Mouse (Mus musculus): Measurements from ENCODE around the gene Pnma3.
"Not testable (repeated sequence)": the region's sequence is repeated elsewhere in the genome, so short reads cannot be mapped to it uniquely, and the experiment has no call there.

The Pnma3 gene

DNA sequence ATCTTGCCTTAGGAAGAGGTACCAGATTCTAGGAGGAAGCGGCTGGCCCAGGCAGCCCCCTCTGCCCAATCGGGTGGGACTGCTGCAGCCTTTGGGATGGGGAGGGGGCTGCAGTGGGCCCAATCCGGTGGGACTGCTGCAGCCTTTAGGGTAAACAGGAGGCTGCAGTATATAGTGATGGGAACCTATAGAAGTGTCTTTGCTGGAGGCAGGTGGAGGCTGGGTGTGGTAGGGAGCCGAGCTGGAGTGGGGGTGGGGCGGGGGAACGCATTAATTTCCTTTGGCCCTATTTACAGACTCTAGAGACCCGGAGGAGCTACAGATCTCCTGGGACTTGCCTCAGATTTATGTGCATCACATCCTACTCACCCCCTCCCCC lies at the start of gene Pnma3:
Gene Pnma3 (plus strand): TSS at position 373 of the 379 bp plus-strand sequence.
- no peak for DNase-seq (ENCODE audit: low read depth, low spot score)

GRCm38 (mm10) chrX:73037003-73037402 lies 27.6 kb upstream of the Pnma3 start, which contains the start of gene Pnma5:
Gene Pnma5, minus strand, starts transcription at chrX:73037103.
- no peak for DNase-seq (ENCODE audit: low read depth, low spot score)

DNA sequence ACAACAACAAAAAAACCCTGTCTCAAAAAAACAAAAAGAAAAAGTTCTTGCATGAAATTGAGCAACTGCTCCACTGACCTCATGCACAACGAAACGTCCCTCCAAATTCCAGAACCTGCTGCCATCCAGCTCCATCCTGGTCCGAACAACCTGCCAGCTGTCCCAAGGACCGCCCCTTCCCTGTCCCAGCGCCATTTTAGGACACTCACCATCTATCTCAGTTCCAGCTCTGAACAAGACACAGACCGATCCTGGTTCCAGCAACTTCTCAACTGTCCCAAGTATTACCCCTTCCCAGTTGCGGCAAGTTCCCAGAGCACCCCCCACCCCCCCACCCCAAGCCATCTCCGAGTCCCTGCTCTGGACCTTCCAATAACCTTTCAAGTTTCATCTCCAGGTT lies 25.8 kb upstream of the Pnma3 start:
- no peak for DNase-seq (ENCODE audit: low read depth, low spot score)

- no peak for DNase-seq (ENCODE audit: low read depth, low spot score)
Measured at GRCm38 (mm10) chrX:73039666-73040065, 24.9 kb upstream of the Pnma3 start.

DNA sequence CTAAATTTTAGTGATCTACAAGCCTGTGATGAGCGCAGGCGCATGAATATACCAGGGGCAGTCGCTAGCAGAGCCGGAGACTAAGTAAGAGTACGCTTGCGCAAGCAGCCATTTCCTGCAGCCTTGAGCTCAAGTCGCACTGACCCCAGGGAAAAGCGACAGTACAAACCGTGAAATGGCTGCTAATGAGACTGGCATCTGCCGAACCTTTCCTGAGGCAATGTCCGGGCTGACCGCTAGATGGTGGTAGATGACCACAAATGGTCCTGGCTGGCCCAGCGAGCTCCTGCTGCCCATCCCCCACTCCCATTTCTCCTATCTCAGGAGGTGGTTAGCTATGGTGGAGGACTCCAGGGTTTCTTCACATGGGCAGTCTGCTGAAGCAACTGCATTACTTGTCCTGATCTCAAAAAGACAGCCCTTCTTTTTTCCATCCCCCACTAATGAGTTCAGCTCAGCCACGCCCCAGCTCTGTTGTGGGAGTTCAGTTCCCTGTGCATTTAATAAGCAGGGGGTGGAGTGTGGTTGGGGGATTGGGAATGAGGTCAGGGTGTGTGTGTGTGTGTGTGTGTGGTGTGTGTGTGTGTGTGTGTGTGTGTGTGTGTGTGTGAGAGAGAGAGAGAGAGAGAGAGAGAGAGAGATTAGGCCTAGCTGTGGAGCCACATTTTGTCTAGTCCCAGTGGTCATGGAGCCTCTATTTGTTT lies 10.6 kb upstream of the Pnma3 start:
- peak; percentile 76 for DNase-seq (ENCODE audit: low read depth, low spot score)

DNA sequence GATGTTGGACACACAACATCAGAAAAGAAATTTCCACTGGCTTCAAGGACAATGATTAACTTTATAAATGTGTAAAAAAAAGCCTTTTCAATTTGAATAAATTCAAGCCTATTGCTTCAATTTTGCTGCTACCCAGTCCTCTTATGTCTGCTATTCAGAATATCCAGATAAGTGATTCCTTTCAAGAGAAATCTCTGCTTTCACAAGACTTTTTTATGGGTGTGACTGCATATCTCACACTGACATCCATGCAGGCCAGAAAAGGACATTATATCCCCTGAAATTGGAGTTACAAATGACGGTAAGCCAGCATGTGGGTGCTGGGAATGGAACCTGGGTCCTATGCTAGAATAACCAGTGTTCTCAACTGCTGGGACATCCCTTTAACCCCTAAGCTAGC lies 3.1 kb upstream of the Pnma3 start:
- no peak for DNase-seq (ENCODE audit: low read depth, low spot score)

GRCm38 (mm10) chrX:73062323-73062722 lies 2.3 kb upstream of the Pnma3 start:
- no peak for DNase-seq (ENCODE audit: low read depth, low spot score)

DNA sequence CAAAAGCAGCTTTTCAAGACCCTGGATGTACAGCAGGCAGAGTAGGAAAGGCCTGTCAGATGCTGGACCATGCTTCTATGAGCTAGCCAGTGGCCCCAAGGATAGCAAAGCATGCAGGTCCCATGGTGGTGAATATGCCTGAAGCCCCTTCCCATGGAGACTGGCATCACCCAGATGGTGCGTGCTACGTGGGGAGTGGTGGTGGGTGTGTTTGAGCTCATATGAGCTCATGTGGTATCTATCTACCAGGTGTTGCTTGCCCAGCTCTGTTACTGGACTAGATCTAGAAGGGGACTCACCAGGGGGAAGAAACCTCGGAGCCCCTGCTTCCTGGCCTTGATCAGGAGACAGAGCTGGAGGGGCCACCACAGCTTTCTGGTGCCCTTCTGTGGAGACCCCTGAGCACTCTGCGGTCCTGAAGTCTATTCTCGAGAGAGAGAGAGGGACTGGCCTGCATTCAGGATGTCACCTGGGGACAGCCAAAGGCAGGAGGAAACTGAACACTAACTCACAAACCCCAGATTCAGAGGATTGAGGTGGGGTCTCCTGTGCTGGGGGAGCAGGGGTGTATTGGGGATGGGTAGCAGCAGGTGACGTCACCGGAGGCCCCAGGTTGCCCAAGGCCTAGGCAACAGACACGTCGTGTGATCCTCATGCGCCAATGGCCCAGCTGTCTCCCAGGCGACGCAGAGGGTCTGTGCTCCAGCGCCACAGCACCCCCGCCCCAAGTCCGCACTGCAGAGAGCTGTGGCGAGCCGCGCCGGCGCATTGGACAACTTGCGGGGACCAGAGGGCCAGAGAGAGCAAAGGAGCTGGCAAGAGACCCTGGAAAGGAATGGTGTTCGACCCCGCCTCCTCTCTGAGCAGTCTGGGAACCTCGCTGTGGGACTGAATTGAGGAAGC lies 824 bp upstream of the Pnma3 start:
- DNase-seq (ENCODE audit: low read depth, low spot score), result peak; percentile 30

DNA sequence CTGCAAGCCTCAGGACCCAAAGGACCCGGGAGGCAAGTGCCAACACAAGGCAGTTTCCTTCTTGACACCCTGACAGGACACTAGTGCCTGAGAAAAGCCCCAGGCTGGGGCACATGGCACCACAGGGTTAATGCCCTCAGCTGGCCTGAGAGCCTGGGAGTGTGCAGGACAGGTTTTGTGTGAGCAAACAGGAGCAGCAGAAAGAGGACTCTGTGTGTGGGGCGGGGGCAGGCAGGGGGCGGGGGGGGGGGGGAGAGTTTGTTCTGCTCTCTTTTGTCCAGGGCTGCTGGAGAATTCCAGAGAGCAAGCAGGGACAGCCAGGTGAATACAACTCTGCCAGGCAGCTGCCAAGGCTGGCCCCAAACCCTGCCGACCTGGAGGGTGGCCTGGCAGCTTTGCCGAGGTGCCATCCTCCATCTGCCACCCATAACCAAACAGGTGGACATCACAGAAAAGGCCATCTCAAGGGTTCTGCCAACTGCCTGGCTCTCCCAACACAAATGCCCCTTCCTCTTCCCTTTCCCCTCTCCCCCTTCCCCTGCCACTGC lies 2.3 kb downstream of the Pnma3 start:
- DNase-seq (ENCODE audit: low read depth, low spot score), result not testable (repeated sequence)

- DNase-seq (ENCODE audit: low read depth, low spot score), result not testable (repeated sequence)
Measured at GRCm38 (mm10) chrX:73082267-73083055, 17.9 kb downstream of the Pnma3 start, which contains the start of gene Xlr4a. Gene Xlr4a, minus strand, starts transcription at chrX:73082478.

DNA sequence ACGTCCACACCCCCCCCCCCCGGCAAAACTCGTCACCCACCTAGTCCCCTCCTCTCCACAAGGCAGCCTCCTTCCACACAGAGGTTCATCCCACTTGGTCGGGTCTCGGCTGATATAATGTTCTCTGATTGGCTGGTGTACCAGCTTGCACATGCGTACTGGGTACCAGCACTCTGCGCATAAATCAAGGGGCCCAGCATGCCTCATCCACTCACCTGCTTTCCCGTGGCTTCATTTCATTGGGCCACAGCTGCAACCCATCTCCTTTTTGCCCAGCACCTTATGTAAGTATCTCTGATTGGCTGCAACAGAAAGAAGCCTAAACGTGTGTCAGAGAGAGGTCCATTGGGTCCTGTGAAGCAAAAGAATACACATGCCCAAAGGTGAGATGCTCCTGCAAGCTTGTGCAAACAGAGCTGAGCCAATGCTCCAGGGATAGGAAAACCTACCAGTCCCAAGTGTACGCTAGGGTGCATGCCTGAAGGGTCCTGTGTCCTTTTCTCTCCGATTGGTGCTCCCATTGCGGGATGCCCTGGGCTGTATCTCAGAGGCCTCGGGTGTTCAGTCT lies 32.4 kb downstream of the Pnma3 start, which contains the start of gene Xlr3a:
Gene Xlr3a (minus strand): TSS at position 155 of the 568 bp plus-strand sequence.
- not testable (repeated sequence) for DNase-seq (ENCODE audit: low read depth, low spot score)

- not testable (repeated sequence) for DNase-seq (ENCODE audit: low read depth, low spot score)
Measured at GRCm38 (mm10) chrX:73116747-73117146, 52.2 kb downstream of the Pnma3 start, which contains the start of gene Gm14685. Gene Gm14685, plus strand, starts transcription at chrX:73117047.
